Mouse (Mus musculus) splenic B cell, adult 2 months (primary cell): ENCODE results near the gene Kpna7.
A peak's percentile ranks its signal among the peaks of the same experiment; 100 is the strongest.
"Not testable (repeated sequence)": the region's sequence is repeated elsewhere in the genome, so short reads cannot be mapped to it uniquely, and the experiment has no call there.

ENCODE experiments used
- DNase-seq: peaks from one replicate; pipeline ENCODE4 v3.0.0-alpha.2; 2011; ENCODE audit warnings: low read depth, low spot score
- H3K27me3 ChIP-seq: 2 replicates; pipeline ENCODE4 v1.6.1; 2012; ENCODE audit warnings: mild to moderate bottlenecking, low read length, moderate library complexity, mixed read lengths; ENCODE audit not compliant: control insufficient read depth, poor library complexity, insufficient read depth, severe bottlenecking
- H3K36me3 ChIP-seq: 2 replicates; pipeline ENCODE4 v1.6.1; 2012; ENCODE audit warnings: mild to moderate bottlenecking, low read length, moderate library complexity, mixed read lengths; ENCODE audit not compliant: control insufficient read depth, poor library complexity, insufficient read depth, severe bottlenecking

Gene Kpna7

DNA sequence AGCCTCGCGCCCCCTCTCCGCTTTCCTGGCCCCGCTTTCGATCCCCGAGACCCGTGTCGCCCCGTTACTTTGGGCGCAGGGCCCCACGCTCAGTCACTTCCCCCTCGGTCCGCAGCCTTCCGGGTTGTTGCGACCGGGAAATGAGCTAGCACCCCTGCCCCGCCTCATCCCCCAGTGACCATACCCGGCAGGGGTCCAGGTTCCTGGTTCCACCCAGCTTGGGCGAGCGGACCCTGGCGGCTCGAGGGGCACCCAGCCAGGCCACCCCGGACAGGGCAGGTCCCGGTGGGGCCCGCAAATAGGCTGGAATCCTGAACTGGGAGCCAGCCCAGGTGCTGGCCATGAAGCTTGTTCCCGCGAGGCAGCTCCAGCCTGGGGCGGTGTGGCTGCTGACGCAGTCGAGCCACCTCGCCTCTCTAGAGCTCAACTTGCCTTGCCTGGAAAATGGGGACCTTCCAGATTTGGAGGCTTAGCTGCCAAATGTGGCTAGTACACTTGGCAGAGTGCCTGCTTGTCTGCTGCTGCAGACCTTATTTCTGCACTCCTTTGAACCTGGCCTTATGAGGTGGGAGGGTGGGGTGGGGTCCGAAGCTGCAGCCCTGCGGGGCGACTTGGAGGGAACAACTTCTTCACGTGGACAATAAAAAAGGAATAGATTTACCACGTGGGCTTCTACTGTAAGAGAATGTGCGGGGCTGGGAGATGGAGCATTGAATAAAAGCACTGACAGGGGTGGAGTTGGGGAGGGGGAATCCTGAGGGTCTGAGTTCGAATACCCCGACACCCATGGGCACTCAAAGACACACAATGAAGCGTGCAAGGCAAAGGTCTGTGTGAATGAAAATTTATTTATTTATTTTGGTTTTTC lies 31.0 kb upstream of the Kpna7 start:
- Histone ChIP-seq H3K27me3 (no peaks in the 10 kb centered on the region), H3K36me3 (no peaks in the 10 kb centered on the region; the same call in 1 of the 2 replicates)
- peak; percentile 66 for DNase-seq

DNA sequence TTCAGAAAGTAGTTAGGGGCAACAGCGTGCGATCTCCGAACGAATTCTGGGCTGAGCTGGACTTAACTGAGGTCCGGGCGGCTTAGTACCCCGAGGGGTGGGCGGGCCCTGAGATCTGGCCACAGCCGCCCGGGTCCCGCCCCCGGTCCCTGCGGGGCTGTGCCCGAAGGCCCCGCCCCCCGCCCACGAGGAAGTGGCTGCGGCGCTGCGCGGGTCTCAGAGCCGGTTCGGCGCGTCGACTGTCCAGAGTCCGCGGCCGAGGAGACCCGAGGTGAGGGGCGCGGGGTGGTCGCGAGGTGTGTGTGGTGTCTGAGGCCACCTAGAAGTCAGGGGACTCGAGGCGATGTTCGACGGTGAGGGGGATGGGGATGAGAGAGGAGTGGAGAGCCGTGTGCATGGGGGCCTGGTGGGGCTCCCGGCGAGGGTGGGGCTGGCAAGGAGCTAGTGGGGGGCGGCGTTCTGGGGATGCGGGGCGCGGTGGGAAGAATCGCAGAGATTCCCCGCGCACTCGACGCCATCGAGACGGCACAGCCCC lies 30.3 kb upstream of the Kpna7 start, which contains the start of gene Arpc1b:
TSS of gene Arpc1b (plus strand) at position 145 of the 535 bp plus-strand sequence.
- no peaks in the 10 kb centered on the region; the same call in 1 of the 2 replicates for H3K36me3 ChIP-seq
- H3K27me3 ChIP-seq: no peaks in the 10 kb centered on the region
- peak; percentile 79 for DNase-seq

DNA sequence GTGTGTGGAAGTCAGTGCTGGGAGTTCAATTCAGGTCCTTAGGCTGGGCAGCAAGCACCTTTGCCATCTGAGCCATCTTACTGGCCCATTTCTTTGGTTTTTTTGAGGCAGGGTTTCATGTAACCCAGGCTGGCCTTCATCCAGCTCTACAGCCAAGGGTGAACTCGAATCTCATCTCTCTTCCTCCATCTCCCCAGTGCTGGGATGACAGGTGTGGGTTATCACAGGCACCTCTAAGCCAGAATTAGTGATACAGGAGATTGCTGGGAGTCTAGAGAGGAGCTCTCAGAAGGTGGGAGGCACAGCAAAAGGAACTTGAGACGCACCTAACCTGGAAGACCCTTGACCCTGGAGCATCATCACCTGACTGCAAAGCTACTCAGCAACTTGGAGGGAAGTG lies 29.6 kb upstream of the Kpna7 start:
- no peaks in the 10 kb centered on the region for H3K27me3 ChIP-seq
- no peak for DNase-seq
- no peaks in the 10 kb centered on the region; the same call in 1 of the 2 replicates for H3K36me3 ChIP-seq

DNA sequence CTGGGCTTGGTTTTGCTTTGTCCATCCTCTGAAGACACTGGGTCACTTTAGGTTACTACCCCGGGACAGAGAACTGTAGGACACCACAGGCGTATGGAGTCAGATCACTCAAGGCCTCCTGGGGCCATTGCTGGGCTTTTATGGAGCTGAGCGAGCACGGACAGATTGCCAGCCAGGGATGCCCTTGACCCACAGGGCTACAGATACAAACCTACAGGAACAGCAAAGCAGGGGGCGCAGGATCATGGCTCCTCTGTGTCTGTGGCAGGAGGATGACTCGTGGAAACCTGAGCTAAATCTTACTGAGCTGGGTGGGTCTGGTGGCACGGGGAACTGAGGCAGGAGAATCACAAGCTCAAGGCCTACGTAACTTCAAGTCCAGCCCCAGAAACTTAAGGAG lies 28.7 kb upstream of the Kpna7 start:
- no peak for DNase-seq
- Histone ChIP-seq H3K27me3 (no peaks in the 10 kb centered on the region), H3K36me3 (peaks cover 1% of the 10 kb centered on the region)

DNA sequence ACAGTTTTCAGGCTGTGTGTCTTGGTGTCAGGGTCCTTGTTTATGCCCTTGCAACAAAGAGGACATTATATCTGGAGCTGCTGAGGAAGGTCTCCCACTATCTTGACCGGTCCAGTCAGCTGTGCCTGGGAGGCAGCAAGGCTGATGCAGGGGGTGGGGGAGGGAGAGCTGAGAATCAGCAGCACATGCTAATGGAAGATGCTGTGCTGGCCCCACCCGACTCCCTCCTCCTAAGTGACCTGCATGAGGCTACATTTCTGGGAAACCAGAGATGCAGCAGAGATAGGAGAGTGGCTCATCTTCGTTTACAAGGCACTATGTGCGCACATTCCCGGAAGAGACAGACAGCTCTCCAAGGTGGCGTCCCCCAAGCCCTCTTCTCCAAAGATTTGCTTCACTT lies 26.6 kb upstream of the Kpna7 start:
- H3K36me3 ChIP-seq: peaks cover 1% of the 10 kb centered on the region
- no peaks in the 10 kb centered on the region for H3K27me3 ChIP-seq
- DNase-seq: no peak

DNA sequence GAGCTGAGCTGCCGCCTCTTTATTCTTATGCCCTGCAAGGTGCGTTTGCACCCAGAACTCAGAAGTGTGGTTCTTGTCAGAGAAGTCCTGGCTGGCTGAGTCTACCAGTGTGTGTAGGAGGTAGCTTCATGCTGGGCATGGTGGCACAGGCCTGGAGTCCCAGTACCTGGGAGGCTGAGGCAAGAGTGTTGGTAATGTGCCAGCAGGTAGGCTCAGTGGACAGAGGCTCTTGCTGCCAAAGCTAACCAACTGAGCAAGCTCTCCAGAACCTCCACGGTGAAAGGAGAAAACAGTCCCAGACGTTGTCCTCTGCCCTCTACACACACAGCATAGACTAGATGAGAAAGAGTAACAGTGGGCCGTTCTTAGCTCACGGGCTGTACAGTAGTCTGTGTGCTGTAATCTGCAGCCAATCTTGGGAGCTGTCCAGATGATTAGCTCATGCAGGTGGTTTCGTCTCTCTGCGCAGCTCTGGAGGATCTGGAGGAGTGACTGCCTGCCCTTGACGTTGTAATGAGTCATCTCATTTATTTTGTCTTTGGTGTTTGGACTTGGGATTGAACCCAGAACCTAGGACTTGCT lies 22.0 kb upstream of the Kpna7 start:
- no peaks in the 10 kb centered on the region for H3K27me3 ChIP-seq
- DNase-seq: no peak
- peaks cover 6% of the 10 kb centered on the region for H3K36me3 ChIP-seq

DNA sequence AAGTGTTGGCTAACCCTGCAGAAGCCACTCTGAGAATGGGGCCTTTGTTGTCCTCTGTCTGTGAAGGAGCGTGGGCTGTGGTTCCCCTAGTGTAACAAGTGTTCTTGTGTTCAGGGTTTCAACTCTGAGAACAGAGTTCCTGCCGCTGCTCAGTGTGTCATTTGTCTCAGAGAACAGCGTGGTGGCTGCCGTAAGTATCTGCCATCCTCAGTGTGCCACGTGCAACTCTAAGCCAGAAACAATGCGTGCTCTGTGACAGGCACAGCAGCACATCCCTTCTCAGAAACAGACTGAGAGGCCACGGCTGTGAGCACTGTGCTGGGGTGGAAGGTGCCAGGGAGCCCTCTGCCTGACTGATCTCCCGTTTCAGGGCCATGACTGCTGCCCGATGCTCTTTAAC lies 20.5 kb upstream of the Kpna7 start:
- Histone ChIP-seq H3K36me3 (peaks cover 6% of the 10 kb centered on the region), H3K27me3 (no peaks in the 10 kb centered on the region)
- DNase-seq: no peak

DNA sequence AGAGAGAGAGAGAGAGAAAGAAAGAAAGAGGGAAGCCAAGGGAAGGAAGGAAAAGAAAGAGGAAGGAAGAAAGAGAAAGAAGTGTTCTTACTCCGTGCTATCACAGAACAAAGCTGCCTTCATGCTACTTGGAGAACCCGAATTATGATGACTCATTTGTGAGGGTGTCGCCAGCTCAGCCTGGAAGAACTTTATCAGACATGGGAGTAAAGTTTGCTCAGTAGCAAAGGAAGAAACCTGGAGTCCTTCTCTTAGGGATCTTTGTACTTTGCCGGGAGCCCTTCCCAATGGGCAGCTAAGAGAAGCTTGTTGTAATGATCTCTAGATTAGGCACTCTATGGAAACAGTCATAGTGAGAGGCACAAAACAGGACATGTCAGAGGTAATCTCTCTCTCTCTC lies 18.9 kb upstream of the Kpna7 start:
- Histone ChIP-seq H3K36me3 (peaks cover 5% of the 10 kb centered on the region), H3K27me3 (no peaks in the 10 kb centered on the region)
- DNase-seq: no peak

DNA sequence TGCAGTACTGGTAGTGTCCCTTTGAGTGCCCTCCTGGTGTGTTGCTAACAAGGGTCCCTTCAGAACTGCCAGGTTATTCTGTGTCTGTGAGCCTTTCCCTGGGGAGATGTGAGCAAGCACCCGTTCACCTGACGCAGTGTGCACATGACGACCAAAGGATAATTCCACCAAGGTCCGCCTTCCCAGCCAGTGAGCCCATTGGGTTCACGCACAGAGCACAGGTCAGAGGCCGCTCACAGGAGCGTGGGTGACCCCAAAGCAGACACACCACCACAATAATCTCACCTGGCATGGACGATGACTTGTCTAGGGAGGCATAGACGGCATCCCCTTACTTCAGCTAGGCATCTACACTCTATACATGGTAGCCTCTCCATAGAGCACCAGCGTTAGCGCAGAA lies 17.6 kb upstream of the Kpna7 start:
- not testable (repeated sequence) for DNase-seq, H3K36me3 ChIP-seq, H3K27me3 ChIP-seq

DNA sequence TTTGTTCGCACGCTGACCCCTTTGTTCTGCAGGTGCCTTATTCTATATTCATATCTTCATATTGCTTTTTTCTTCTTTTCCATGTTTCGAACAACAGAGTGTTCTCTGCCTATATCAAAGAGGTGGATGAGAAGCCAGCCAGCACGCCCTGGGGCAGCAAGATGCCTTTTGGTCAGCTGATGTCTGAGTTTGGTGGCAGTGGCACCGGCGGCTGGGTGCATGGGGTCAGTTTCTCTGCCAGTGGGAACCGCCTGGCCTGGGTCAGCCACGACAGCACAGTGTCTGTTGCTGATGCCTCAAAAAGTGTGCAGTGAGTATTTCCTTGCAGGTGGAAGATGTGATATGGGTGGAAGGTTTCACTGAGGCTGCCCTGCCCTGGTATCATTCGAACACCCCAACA lies 17.1 kb upstream of the Kpna7 start:
- Histone ChIP-seq H3K36me3 (peaks cover 11% of the 10 kb centered on the region), H3K27me3 (no peaks in the 10 kb centered on the region)
- DNase-seq: no peak

DNA sequence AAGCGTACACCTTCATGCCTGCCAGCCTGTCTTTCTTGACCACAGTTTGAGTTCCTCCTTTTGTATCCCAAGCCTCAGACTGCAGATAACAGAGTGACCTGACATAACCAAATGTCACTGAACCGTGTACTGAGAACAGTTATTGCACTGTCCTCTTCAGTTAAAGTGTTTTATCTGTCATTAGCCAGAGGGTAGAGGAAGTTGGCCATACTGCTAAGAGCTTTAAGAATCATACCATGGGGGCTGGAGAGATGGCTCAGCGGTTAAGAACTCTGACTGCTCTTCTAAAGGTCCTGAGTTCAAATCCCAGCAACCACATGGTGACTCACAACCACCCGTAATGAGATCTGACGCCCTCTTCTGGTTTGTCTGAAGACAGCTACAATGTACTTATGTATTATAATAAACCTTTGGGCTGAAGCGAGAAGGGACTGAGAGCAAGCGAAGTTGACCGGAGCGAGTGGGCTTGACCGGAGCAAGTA lies 14.6 kb upstream of the Kpna7 start:
- Histone ChIP-seq H3K27me3 (no peaks in the 10 kb centered on the region), H3K36me3 (peaks cover 8% of the 10 kb centered on the region)
- DNase-seq: no peak

DNA sequence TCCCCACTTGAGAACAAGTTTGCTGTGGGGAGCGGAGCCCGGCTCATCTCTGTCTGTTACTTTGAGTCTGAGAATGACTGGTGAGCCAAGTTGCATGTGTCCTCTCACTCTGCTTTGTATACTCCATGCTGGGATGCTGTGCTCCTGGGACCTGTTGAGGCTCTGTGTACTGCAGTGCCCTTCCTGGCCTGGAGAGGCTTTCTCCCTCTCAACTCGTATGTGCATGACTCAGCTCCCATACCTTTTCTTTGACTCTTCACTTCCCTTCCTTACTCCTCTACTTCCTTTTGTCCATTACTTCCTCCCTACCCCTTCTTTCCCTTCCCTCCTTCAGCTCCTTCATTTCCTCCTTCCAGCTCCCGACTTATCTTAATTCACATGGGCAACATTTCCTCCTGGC lies 12.4 kb upstream of the Kpna7 start:
- Histone ChIP-seq H3K27me3 (no peaks in the 10 kb centered on the region), H3K36me3 (peaks cover 11% of the 10 kb centered on the region)
- no peak for DNase-seq

DNA sequence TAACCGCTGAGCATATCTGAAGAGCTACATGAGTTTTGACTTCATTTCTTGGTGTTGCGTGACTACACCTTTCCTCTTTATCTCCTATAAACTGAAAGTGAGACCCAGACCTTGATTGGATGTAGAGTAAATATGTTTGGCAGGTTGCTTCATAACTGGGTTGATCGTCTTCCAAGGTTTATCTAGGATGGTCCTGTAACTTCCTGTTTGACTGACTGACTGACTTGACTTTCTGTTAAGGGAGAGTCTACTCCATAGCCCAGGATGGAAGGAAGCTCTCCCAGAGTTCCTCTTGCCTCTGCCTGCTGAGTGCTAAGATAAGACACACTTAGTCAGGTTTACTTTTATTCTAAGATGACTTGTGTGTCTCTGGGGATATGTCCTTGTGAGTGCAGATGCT lies 6.0 kb upstream of the Kpna7 start:
- DNase-seq: no peak
- Histone ChIP-seq H3K36me3 (peaks cover 12% of the 10 kb centered on the region), H3K27me3 (no peaks in the 10 kb centered on the region)

DNA sequence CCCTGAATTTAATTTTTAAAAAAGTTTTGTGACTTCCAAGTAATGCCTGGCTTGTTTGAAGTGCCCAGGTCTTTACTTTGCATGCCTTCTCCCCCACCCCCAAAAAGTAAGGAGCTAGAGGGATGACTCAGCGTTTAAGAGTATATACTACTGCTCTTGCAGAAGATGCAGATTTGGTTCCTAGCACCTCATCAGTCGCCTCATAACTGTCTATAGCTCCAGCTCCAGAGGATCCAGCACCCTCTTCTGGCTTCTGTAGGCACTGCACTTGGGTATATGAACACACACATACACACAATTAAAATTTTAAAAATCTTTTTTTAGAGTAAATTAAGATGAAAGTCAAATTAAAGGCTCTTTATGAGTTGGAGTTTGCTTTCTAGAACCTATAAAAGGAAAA lies 4.4 kb upstream of the Kpna7 start:
- H3K36me3 ChIP-seq: peaks cover 10% of the 10 kb centered on the region
- DNase-seq: peak; percentile 15
- no peaks in the 10 kb centered on the region for H3K27me3 ChIP-seq

DNA sequence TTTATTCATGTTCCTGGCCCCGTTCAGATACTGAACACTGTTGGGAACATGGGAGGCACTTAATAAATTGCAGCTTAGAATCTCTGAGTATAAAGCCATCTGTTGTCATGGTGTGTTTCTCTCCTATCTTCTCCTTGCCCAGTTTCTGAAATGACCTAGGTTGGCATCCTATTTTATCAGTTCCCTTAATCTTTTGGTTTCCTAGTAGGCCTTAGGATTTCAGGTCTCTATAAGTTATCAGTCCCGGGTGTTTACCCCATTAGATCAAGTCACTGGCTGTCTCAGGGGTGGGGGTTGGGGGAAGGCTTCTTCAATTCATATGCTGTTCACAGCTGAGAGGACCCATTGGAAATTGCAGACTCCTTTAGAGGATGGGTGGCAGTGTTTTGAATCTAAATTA lies 992 bp upstream of the Kpna7 start:
- Histone ChIP-seq H3K36me3 (peaks cover 6% of the 10 kb centered on the region; the same call in 1 of the 2 replicates), H3K27me3 (no peaks in the 10 kb centered on the region)
- DNase-seq: no peak
